In genomic region chr11:109311885-109312605, GRCm38 (mm10) we compare ENCODE assay signal across 9 mouse cellular contexts. TPM values are rescaled to one million over a fixed set of nuclear protein-coding genes. Genes with fewer than 3 reads are reported as not detected.
A peak's percentile ranks its signal among the peaks of the same experiment; 100 is the strongest.
DNase-seq lines count a peak whose midpoint lies in the region; ATAC-seq lines count a peak whose summit lies in the region.
"Had no signal": no experiment of that assay in that cellular context is flagged by ENCODE, and none has a peak within 500 bp of the region (broad histone marks: within the 10 kb centered on the region; RNA-seq: fewer than 3 reads in every experiment).

No protein-coding gene starts in this region.

- DNase-seq in Muller cell, postnatal 12 days (ENCODE audit: inconsistent ontology term) = peak; percentile 76
- DNase-seq in cerebellum, postnatal 25 days = peak; percentile 86 to 89
- peak; percentile 56 for DNase-seq in gastrocnemius, adult 18-20 months (ENCODE audit: low spot score)
- peak; percentile 70 for DNase-seq in left cerebral cortex, adult 11 months (ENCODE audit: low spot score)
- peak; percentile 85 for DNase-seq in lung, postnatal 36 days
- DNase-seq in retina, postnatal 1 day = peak; percentile 88
- peak; percentile 57 for DNase-seq in urinary bladder, adult 2 months (ENCODE audit: low spot score)

- 13% methylated on average over 20 of the region's 20 CpGs for WGBS in hindbrain, embryonic 16.5 days

- no peaks in the 10 kb centered on the region; the same call in 1 of the 2 replicates for H3K27me3 ChIP-seq in hindbrain, embryonic 16.5 days (replicated peaks; ENCODE audit: control insufficient read depth, insufficient read depth, low read length)

- no peaks in the 10 kb centered on the region for H3K36me3 ChIP-seq in hindbrain, embryonic 16.5 days (ENCODE audit: control insufficient read depth, insufficient read depth, low read length)

- H3K4me2 ChIP-seq in hindbrain, embryonic 16.5 days (ENCODE audit: low read length) = peak overlapping the region; percentile 77

- peak overlapping the region; percentile 94 for H3K9ac ChIP-seq in hindbrain, embryonic 16.5 days (ENCODE audit: low read depth, low read length)

- H3K27ac ChIP-seq in hindbrain, embryonic 16.5 days (ENCODE audit: low read depth, low read length) = peak overlapping the region; percentile 81

- H3K9me3 ChIP-seq in hindbrain, embryonic 16.5 days (ENCODE audit: control insufficient read depth, low read length) = no peaks in the 10 kb centered on the region

- peak overlapping the region; percentile 69 for H3K4me3 ChIP-seq in hindbrain, embryonic 16.5 days (ENCODE audit: low read length)

- peaks cover 3% of the 10 kb centered on the region; the same call in 1 of the 2 replicates for H3K4me1 ChIP-seq in hindbrain, embryonic 16.5 days (ENCODE audit: control insufficient read depth, insufficient read depth, low read depth, low read length)

- ATAC-seq in hindbrain, embryonic 16.5 days = peak; percentile 98

RNA-seq across cellular contexts. Expression of gene Rgs9, which starts 14.1 kb away (rescaled TPM):
- total RNA-seq in gastrocnemius, adult 18-20 months (2021) = not detected
- polyA plus RNA-seq in hindbrain, embryonic 16.5 days (2015; fragmentation: Nextera tagmentation; extraction: Ambion mirVana) = 14.5 and 15.6 TPM in 2 replicates
- polyA plus RNA-seq in urinary bladder, adult 2 months (2012; rRNA removed) = 1.8 and 1.9 TPM in 2 replicates
- total RNA-seq: gastrocnemius, adult 8-10 months had no signal

RNA-seq across cellular contexts. Expression of gene Gna13, which starts 50.6 kb away (rescaled TPM):
- 10 to 100 TPM; 24.3 to 32.4 TPM for total RNA-seq in gastrocnemius, adult 18-20 months (2021)
- 20.5 and 21.3 TPM in 2 replicates for polyA plus RNA-seq in hindbrain, embryonic 16.5 days (2015; fragmentation: Nextera tagmentation; extraction: Ambion mirVana)
- 26.0 and 28.9 TPM in 2 replicates for polyA plus RNA-seq in urinary bladder, adult 2 months (2012; rRNA removed)

Comparison
In these comparisons a context has a peak if more than half of its experiments do, and no peak if none do; other contexts are left out.
1. Peak in every context shown above with its lines: DNase-seq, ATAC-seq, H3K4me3 ChIP-seq and H3K27ac ChIP-seq.